Mouse (Mus musculus): ENCODE results near the gene Bach2.

DNA sequence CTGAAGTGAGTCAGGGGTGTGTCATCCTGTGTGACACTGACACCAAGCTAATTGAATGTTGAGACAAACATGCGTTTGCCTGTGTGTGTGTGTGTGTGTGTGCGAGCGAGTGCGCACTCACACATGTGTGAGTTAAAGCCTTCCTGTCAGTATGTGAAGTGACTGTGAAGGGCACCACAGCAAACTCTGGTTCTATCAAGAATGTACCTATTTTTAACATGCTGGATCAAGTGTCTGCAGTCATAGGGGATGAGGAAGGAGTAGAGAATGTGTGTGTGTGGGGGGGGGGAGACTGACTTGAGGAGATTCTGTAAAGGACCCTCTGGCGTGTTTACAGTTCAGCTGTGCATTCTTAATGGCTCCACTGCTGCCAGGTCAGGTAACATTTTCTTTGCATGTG lies 64.1 kb downstream of the Bach2 start:
- TF ChIP-seq CTCF (IDR thresholded peaks at IDR 0.05; ENCODE audit: low read depth, low read length) (no peak), POLR2A (IDR thresholded peaks at IDR 0.05; ENCODE audit: insufficient read depth, low read length) (no peak)
